Mouse (Mus musculus): ENCODE data around the gene Nprl3.

- TF ChIP-seq TAL1 (IDR thresholded peaks at IDR 0.05; ENCODE audit: low read length): no peak
- no peak for TF ChIP-seq GATA1 (IDR thresholded peaks at IDR 0.05; ENCODE audit: low read length)
Measured at GRCm38 (mm10) chr11:32309928-32310327, 42.4 kb upstream of the Nprl3 start.

All from erythroblast, embryonic 14.5 days (primary cell).